Mouse (Mus musculus) testis, adult 2 months (tissue): Measurements from ENCODE around the gene Lgr6.

ENCODE experiments used
- CTCF ChIP-seq: fragments of 200-500 bp; IDR thresholded peaks from 2 replicates; pipeline ENCODE4 v1.5.1; 2012; ENCODE audit warnings: low read depth, mild to moderate bottlenecking, inconsistent platforms, low read length, moderate library complexity; ENCODE audit not compliant: control insufficient read depth, insufficient read depth, insufficient replicate concordance
- POLR2A ChIP-seq: fragments of 200-500 bp; IDR thresholded peaks from 2 replicates; pipeline ENCODE4 v1.6.1; 2012; ENCODE audit warnings: low read depth, mild to moderate bottlenecking, inconsistent platforms, low read length, moderate library complexity; ENCODE audit not compliant: control insufficient read depth

DNA sequence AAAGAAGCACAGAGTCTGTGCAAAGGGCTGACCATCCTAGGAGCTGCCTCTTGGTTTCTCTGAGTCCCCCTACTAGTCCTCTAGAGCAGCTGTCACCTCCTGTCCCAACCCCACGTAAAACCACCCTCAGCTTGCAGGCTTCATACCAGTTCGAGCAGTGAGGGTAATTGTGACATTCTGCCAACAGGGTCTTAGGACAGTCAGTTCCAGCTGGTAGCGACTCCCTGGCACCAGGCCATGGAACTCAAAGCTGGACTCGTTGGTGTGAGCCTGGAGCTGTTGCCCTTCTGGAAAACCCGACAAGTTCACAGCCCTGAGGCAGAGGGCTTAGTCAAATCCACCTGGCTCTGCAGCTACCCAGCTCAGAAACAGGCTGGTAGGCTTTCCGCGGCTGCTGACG is 20.9 kb upstream of the Lgr6 start:
- TF ChIP-seq CTCF = no peak
- no peak for TF ChIP-seq POLR2A
